Mouse (Mus musculus): ENCODE measurements around the gene Mical2.

Gene Mical2

DNA sequence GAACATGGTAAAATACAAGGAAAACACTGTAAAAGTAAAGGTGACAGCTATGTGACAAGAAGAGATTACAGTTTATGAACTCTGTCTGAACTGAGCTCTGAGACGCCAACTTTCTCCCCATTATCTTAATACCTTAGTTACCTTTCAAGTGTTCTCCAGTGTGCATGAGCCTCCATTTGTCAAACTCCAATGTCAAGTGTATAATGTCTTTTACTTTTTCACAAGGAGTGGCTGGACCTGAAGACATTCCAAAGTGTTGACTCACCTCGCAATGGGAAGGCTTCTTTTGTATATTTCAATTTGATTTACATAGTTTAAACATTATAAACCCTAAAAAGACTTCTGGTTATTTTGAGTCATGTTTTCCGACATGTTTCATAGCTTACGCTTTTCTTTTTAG lies 197.8 kb downstream of the Mical2 start:
- TF ChIP-seq POU5F1 (IDR thresholded peaks at IDR 0.05; ENCODE audit: borderline replicate concordance, low read length) (no peak), CTCF (conservative IDR thresholded peaks at IDR 0.05; ENCODE audit: low read length) (no peak), NANOG (IDR thresholded peaks at IDR 0.05; ENCODE audit: borderline replicate concordance, low read length) (no peak)
- H3K4me3 ChIP-seq (replicated peaks; ENCODE audit: low read length): no peak overlapping the region
- no peaks in the 10 kb centered on the region for H3K9me3 ChIP-seq (ENCODE audit: low read length)
- no peaks in the 10 kb centered on the region for H3K36me3 ChIP-seq (ENCODE audit: insufficient read depth, low read length)
- H3K27me3 ChIP-seq (ENCODE audit: insufficient read depth, low read length): peaks cover 31% of the 10 kb centered on the region
- H3K4me1 ChIP-seq (replicated peaks; ENCODE audit: low read depth, low read length): peaks cover 12% of the 10 kb centered on the region

- Histone ChIP-seq H3K27me3 (ENCODE audit: insufficient read depth, low read length) (peaks cover 46% of the 10 kb centered on the region), H3K36me3 (ENCODE audit: insufficient read depth, low read length) (no peaks in the 10 kb centered on the region), H3K9me3 (ENCODE audit: low read length) (no peaks in the 10 kb centered on the region), H3K4me1 (replicated peaks; ENCODE audit: low read depth, low read length) (peaks cover 9% of the 10 kb centered on the region), H3K4me3 (replicated peaks; ENCODE audit: low read length) (no peak overlapping the region)
- TF ChIP-seq POU5F1 (IDR thresholded peaks at IDR 0.05; ENCODE audit: borderline replicate concordance, low read length) (no peak), CTCF (conservative IDR thresholded peaks at IDR 0.05; ENCODE audit: low read length) (no peak), NANOG (IDR thresholded peaks at IDR 0.05; ENCODE audit: borderline replicate concordance, low read length) (no peak)
Measured at GRCm38 (mm10) chr7:112426811-112427210, 201.2 kb downstream of the Mical2 start.

- Histone ChIP-seq H3K4me1 (replicated peaks; ENCODE audit: low read depth, low read length) (peaks cover 9% of the 10 kb centered on the region), H3K9me3 (ENCODE audit: low read length) (no peaks in the 10 kb centered on the region), H3K36me3 (ENCODE audit: insufficient read depth, low read length) (no peaks in the 10 kb centered on the region), H3K27me3 (ENCODE audit: insufficient read depth, low read length) (peaks cover 46% of the 10 kb centered on the region), H3K4me3 (replicated peaks; ENCODE audit: low read length) (peak within 1 kb of the TSS; percentile 80)
- TF ChIP-seq CTCF (conservative IDR thresholded peaks at IDR 0.05; ENCODE audit: low read length) (no peak), NANOG (IDR thresholded peaks at IDR 0.05; ENCODE audit: borderline replicate concordance, low read length) (no peak), POU5F1 (IDR thresholded peaks at IDR 0.05; ENCODE audit: borderline replicate concordance, low read length) (no peak)
Measured at GRCm38 (mm10) chr7:112427357-112428157, 201.9 kb downstream of the Mical2 start, which contains the start of gene Parva. Gene Parva, plus strand, starts transcription at chr7:112427505.

DNA sequence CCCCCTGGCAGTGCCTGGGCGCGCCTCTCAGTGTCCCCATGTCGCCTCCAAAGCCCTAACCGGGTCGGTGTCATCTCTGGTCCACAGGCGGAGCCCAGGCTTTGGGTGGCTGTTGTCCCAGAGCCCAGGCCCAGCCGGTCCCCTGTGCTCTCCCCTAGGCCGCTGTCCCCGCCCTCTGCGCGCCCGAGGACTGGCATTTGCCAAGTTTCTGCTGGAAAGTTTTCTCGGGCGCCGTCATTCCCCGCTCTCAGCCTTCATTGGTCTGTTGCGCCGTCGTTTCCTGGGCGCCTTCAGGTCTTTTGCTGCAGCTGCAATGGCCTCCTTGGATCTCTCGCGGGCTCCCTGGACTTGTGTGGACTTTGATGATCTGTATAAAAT lies 202.5 kb downstream of the Mical2 start:
- TF ChIP-seq POU5F1 (IDR thresholded peaks at IDR 0.05; ENCODE audit: borderline replicate concordance, low read length) (no peak), CTCF (conservative IDR thresholded peaks at IDR 0.05; ENCODE audit: low read length) (no peak), NANOG (IDR thresholded peaks at IDR 0.05; ENCODE audit: borderline replicate concordance, low read length) (no peak)
- Histone ChIP-seq H3K4me3 (replicated peaks; ENCODE audit: low read length) (peak overlapping the region; percentile 80), H3K4me1 (replicated peaks; ENCODE audit: low read depth, low read length) (peaks cover 9% of the 10 kb centered on the region), H3K27me3 (ENCODE audit: insufficient read depth, low read length) (peaks cover 46% of the 10 kb centered on the region), H3K36me3 (ENCODE audit: insufficient read depth, low read length) (no peaks in the 10 kb centered on the region), H3K9me3 (ENCODE audit: low read length) (no peaks in the 10 kb centered on the region)

DNA sequence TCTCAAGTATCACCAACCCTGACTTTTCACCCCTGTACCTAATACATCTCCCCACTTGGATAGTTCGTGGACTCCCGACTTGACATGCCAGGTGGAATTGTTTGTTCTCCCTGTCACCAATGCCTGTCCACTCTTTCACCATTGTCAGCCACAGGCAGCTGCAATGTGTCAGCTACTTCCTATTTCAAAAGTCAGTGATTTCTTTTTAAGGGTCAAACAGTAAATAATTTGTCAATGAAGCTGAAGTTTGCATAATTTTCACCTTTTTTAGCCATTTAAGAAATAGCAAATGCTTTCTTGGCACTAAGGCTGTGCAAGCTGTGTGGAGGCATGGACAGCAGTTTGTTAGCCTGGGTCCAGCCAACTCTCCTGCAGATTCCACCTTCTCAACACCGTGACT lies 214.2 kb downstream of the Mical2 start:
- Histone ChIP-seq H3K4me3 (replicated peaks; ENCODE audit: low read length) (no peak overlapping the region), H3K27me3 (ENCODE audit: insufficient read depth, low read length) (peaks cover 25% of the 10 kb centered on the region), H3K36me3 (ENCODE audit: insufficient read depth, low read length) (no peaks in the 10 kb centered on the region), H3K4me1 (replicated peaks; ENCODE audit: low read depth, low read length) (peaks cover 8% of the 10 kb centered on the region), H3K9me3 (ENCODE audit: low read length) (no peaks in the 10 kb centered on the region)
- TF ChIP-seq NANOG (IDR thresholded peaks at IDR 0.05; ENCODE audit: borderline replicate concordance, low read length) (no peak), POU5F1 (IDR thresholded peaks at IDR 0.05; ENCODE audit: borderline replicate concordance, low read length) (no peak), CTCF (conservative IDR thresholded peaks at IDR 0.05; ENCODE audit: low read length) (no peak)

DNA sequence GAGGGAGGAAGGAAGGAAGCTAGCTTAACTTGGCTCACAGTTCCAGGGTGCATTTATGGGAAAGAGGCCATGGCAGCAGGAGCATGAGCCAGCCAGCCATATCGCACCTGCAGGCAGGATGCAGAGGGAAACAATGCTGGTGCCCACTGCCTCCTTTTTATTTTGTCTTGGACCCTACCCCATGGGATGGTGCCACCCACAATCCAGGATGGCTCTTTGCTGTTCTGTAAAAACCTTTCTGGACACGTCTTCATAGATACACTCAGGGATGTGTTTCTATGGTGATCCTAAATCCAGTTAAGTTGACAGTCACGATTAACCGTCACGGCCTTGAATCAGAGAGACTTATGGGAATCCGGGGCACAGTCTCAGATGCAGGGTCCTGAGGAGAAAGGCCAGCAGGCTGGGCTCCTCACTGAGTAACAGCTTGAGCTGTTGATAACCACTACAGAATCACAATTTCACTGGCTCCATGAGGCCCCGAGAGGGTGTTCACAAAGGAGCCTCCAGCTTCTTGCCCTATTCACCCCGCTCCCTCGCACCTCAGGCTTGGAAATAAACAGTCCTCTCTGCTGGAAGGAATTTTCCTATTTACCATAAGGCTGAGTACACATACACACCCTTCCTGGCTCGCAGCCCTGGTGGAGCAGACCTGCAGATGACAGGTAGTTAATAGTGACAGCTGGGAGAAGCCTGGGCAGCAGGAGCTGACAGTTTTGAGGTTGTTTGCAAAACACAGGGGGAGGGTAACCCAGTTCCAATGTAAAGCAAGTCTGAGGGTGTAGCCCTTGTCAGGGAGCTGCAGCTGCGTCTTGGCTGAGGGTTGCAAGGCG lies 218.7 kb downstream of the Mical2 start:
- H3K4me3 ChIP-seq (replicated peaks; ENCODE audit: low read length): no peak overlapping the region
- H3K27me3 ChIP-seq (ENCODE audit: insufficient read depth, low read length): peaks cover 15% of the 10 kb centered on the region
- TF ChIP-seq POU5F1 (IDR thresholded peaks at IDR 0.05; ENCODE audit: borderline replicate concordance, low read length) (no peak), NANOG (IDR thresholded peaks at IDR 0.05; ENCODE audit: borderline replicate concordance, low read length) (no peak), CTCF (conservative IDR thresholded peaks at IDR 0.05; ENCODE audit: low read length) (no peak)
- no peaks in the 10 kb centered on the region for H3K36me3 ChIP-seq (ENCODE audit: insufficient read depth, low read length)
- no peaks in the 10 kb centered on the region for H3K9me3 ChIP-seq (ENCODE audit: low read length)
- peaks cover 12% of the 10 kb centered on the region for H3K4me1 ChIP-seq (replicated peaks; ENCODE audit: low read depth, low read length)

DNA sequence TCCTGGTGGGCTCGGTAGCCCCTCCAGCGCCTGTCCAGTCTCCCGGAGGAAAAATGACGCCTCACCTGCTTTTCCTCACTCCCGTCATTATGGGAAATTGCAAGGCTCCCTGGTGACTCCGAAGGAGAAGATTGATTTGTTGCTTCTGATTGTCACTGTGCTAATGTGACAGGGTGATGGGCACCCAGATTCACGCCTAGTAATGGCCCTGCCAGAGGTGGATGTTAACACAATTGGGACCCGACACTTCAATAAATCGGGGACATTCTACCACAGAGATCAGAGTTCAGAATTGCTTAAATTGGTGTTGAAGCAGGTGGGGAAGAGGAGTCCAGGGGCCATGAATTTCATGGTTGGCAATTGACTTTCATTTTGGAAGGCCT lies 219.3 kb downstream of the Mical2 start:
- no peak for TF ChIP-seq POU5F1 (IDR thresholded peaks at IDR 0.05; ENCODE audit: borderline replicate concordance, low read length)
- no peak for TF ChIP-seq CTCF (conservative IDR thresholded peaks at IDR 0.05; ENCODE audit: low read length)
- TF ChIP-seq NANOG (IDR thresholded peaks at IDR 0.05; ENCODE audit: borderline replicate concordance, low read length): no peak
- peaks cover 15% of the 10 kb centered on the region for H3K27me3 ChIP-seq (ENCODE audit: insufficient read depth, low read length)
- no peaks in the 10 kb centered on the region for H3K36me3 ChIP-seq (ENCODE audit: insufficient read depth, low read length)
- no peaks in the 10 kb centered on the region for H3K9me3 ChIP-seq (ENCODE audit: low read length)
- no peak overlapping the region for H3K4me3 ChIP-seq (replicated peaks; ENCODE audit: low read length)
- H3K4me1 ChIP-seq (replicated peaks; ENCODE audit: low read depth, low read length): peaks cover 16% of the 10 kb centered on the region

- Histone ChIP-seq H3K36me3 (ENCODE audit: insufficient read depth, low read length) (no peaks in the 10 kb centered on the region), H3K27me3 (ENCODE audit: insufficient read depth, low read length) (peaks cover 15% of the 10 kb centered on the region), H3K4me1 (replicated peaks; ENCODE audit: low read depth, low read length) (peaks cover 29% of the 10 kb centered on the region)
Measured at GRCm38 (mm10) chr7:112446498-112446897, 220.8 kb downstream of the Mical2 start.

More at GRCm38 (mm10) chr7:112446498-112446897, 220.8 kb downstream of the Mical2 start:
- TF ChIP-seq CTCF (conservative IDR thresholded peaks at IDR 0.05; ENCODE audit: low read length): no peak
- no peak for TF ChIP-seq NANOG (IDR thresholded peaks at IDR 0.05; ENCODE audit: borderline replicate concordance, low read length)
- TF ChIP-seq POU5F1 (IDR thresholded peaks at IDR 0.05; ENCODE audit: borderline replicate concordance, low read length): no peak
- Histone ChIP-seq H3K4me3 (replicated peaks; ENCODE audit: low read length) (no peak overlapping the region), H3K9me3 (ENCODE audit: low read length) (no peaks in the 10 kb centered on the region)

Data from E14TG2a.4 (cell line).